25 mouse cellular contexts compared by ENCODE assay signal in the genomic region with DNA sequence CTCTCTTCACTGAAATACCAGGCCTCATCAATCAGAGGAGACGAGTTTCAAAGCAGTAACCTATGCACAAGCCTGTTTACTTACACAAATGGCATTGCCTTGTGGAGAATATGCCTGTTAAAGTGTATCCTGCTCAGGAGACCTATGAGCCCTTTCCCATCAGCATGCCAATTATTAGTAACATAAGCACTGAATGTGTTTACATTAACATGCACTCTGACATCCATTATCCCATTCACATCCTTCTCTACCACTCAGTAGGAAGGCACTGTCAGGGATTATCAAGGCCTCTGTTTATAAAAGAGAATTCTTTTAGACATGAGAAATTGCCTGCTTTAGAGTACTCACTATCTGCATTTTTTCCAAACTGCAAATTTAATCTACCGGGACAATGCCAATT.
DNase-seq lines count a peak whose midpoint lies in the region; ATAC-seq and TF ChIP-seq lines count a peak whose summit lies in the region.
"Had no signal": no experiment of that assay in that cellular context is flagged by ENCODE, and none has a peak within 500 bp of the region (broad histone marks: within the 10 kb centered on the region; RNA-seq: fewer than 3 reads in every experiment).

No protein-coding gene starts in this region.

- H3K4me2 ChIP-seq in lung, embryonic 14.5 days: no peak overlapping the region
- no peak overlapping the region for H3K4me2 ChIP-seq in midbrain, embryonic 15.5 days
- H3K4me2 ChIP-seq: embryonic facial prominence, embryonic 13.5 days; embryonic facial prominence, embryonic 15.5 days; forebrain, embryonic 13.5 days; forebrain, embryonic 15.5 days had no signal

- TF ChIP-seq POLR2A in lung, adult 2 months (IDR thresholded peaks at IDR 0.05; ENCODE audit: borderline replicate concordance, extremely low read depth, low read depth, low read length): no peak
- no peak for TF ChIP-seq POLR2A in brain, embryonic 14.5 days (IDR thresholded peaks at IDR 0.05; ENCODE audit: borderline replicate concordance, extremely low read depth, insufficient read depth, insufficient read length, poor library complexity, severe bottlenecking)

- H3K9me3 ChIP-seq in lung, embryonic 14.5 days (ENCODE audit: low read depth, low read length): no peaks in the 10 kb centered on the region
- H3K9me3 ChIP-seq in midbrain, embryonic 15.5 days: no peaks in the 10 kb centered on the region
- no peaks in the 10 kb centered on the region for H3K9me3 ChIP-seq in midbrain, embryonic 10.5 days (replicated peaks)
- H3K9me3 ChIP-seq: embryonic facial prominence, embryonic 13.5 days; embryonic facial prominence, embryonic 15.5 days; forebrain, embryonic 10.5 days; forebrain, embryonic 13.5 days; forebrain, embryonic 15.5 days had no signal

- H3K4me1 ChIP-seq in lung, embryonic 14.5 days (ENCODE audit: insufficient read depth): peaks cover 6% of the 10 kb centered on the region; the same call in 1 of the 2 replicates
- no peaks in the 10 kb centered on the region for H3K4me1 ChIP-seq in lung, adult 2 months (ENCODE audit: control insufficient read depth, insufficient read depth, low read length)
- no peaks in the 10 kb centered on the region for H3K4me1 ChIP-seq in midbrain, embryonic 15.5 days
- peaks cover 9% of the 10 kb centered on the region for H3K4me1 ChIP-seq in midbrain, embryonic 10.5 days
- H3K4me1 ChIP-seq: embryonic facial prominence, embryonic 13.5 days; embryonic facial prominence, embryonic 15.5 days; forebrain, embryonic 15.5 days had no signal

- H3K9ac ChIP-seq in lung, embryonic 14.5 days: no peak overlapping the region
- H3K9ac ChIP-seq in midbrain, embryonic 15.5 days: no peak overlapping the region
- H3K9ac ChIP-seq: embryonic facial prominence, embryonic 13.5 days; embryonic facial prominence, embryonic 15.5 days; forebrain, embryonic 13.5 days; forebrain, embryonic 15.5 days had no signal

- H3K36me3 ChIP-seq in lung, embryonic 14.5 days (ENCODE audit: insufficient read depth): no peaks in the 10 kb centered on the region
- H3K36me3 ChIP-seq in midbrain, embryonic 15.5 days (replicated peaks): no peaks in the 10 kb centered on the region
- no peaks in the 10 kb centered on the region for H3K36me3 ChIP-seq in midbrain, embryonic 10.5 days
- H3K36me3 ChIP-seq: embryonic facial prominence, embryonic 13.5 days; embryonic facial prominence, embryonic 15.5 days; forebrain, embryonic 10.5 days; forebrain, embryonic 15.5 days had no signal

- H3K27me3 ChIP-seq in lung, embryonic 14.5 days (ENCODE audit: insufficient read depth, low read length): no peaks in the 10 kb centered on the region
- H3K27me3 ChIP-seq in midbrain, embryonic 15.5 days (replicated peaks): no peaks in the 10 kb centered on the region
- H3K27me3 ChIP-seq in midbrain, embryonic 10.5 days (ENCODE audit: low read depth, poor library complexity, severe bottlenecking): no peaks in the 10 kb centered on the region
- H3K27me3 ChIP-seq: embryonic facial prominence, embryonic 13.5 days; embryonic facial prominence, embryonic 15.5 days; forebrain, embryonic 13.5 days; forebrain, embryonic 15.5 days; Patski had no signal

- no peak overlapping the region for H3K4me3 ChIP-seq in lung, embryonic 14.5 days (ENCODE audit: low read depth, low read length)
- no peak overlapping the region for H3K4me3 ChIP-seq in lung, adult 2 months (replicated peaks; ENCODE audit: extremely low read depth, low read depth, low read length)
- H3K4me3 ChIP-seq in midbrain, embryonic 15.5 days: no peak overlapping the region
- H3K4me3 ChIP-seq in midbrain, embryonic 10.5 days: no peak overlapping the region
- H3K4me3 ChIP-seq: embryonic facial prominence, embryonic 13.5 days; embryonic facial prominence, embryonic 15.5 days; erythroblast, embryonic 14.5 days; forebrain, embryonic 10.5 days; forebrain, embryonic 13.5 days; forebrain, embryonic 15.5 days had no signal

- no peak overlapping the region for H3K27ac ChIP-seq in lung, embryonic 14.5 days (ENCODE audit: low read depth)
- no peak overlapping the region for H3K27ac ChIP-seq in midbrain, embryonic 15.5 days
- no peak overlapping the region for H3K27ac ChIP-seq in midbrain, embryonic 10.5 days (replicated peaks)
- H3K27ac ChIP-seq: embryonic facial prominence, embryonic 13.5 days; embryonic facial prominence, embryonic 15.5 days; forebrain, embryonic 10.5 days; forebrain, embryonic 13.5 days; forebrain, embryonic 15.5 days had no signal

- no peak for TF ChIP-seq CTCF in lung, embryonic 14.5 days (IDR thresholded peaks at IDR 0.05; ENCODE audit: low read depth)
- TF ChIP-seq CTCF in lung, adult 2 months (IDR thresholded peaks at IDR 0.05; ENCODE audit: insufficient read depth, low read length): no peak
- no peak for TF ChIP-seq CTCF in brain, embryonic 14.5 days (IDR thresholded peaks at IDR 0.05; ENCODE audit: borderline replicate concordance, extremely low read depth, insufficient read depth, insufficient read length)

- DNase-seq in embryo, embryonic 10.5 days (ENCODE audit: low spot score): peak; percentile 22
- DNase-seq in embryo, embryonic 9.5 days (ENCODE audit: extremely low spot score): no peak
- peak; percentile 53 for DNase-seq in lung, embryonic 14.5 days
- no peak for DNase-seq in lung, adult 2 months
- DNase-seq in midbrain, embryonic 10.5 days (ENCODE audit: low spot score): no peak
- DNase-seq in brain, embryonic 14.5 days (ENCODE audit: low read depth): peak; percentile 53
- DNase-seq in Muller cell, postnatal 12 days (ENCODE audit: inconsistent ontology term): no peak
- DNase-seq: adrenal gland, adult 8-10 months; adrenal gland, postnatal 14 days; adrenal gland, postnatal 36 days; cerebellum, adult 11 months; cerebellum, adult 18-20 months; cerebellum, adult 8-10 months; cerebellum, adult 9-11 months; cerebellum, postnatal 14 days; cerebellum, postnatal 36 days had no signal

- WGBS in lung, embryonic 14.5 days: 18% methylated on average over 2 of the region's 2 CpGs
- WGBS in lung, adult 2 months: 37% methylated on average over 2 of the region's 2 CpGs
- 55% methylated on average over 2 of the region's 2 CpGs for WGBS in midbrain, embryonic 15.5 days
- WGBS in midbrain, embryonic 10.5 days: 83% methylated on average over 2 of the region's 2 CpGs

- peak; percentile 75; the same call in 1 of the 2 replicates for ATAC-seq in lung, embryonic 14.5 days (ENCODE audit: insufficient read depth)
- 0 out of 2 replicates have a peak, but pooled peaks have one; percentile 39 for ATAC-seq in midbrain, embryonic 15.5 days (replicated peaks)
- ATAC-seq: activated CD4-positive, CD25-positive, alpha-beta regulatory T cell, adult 4 months; forebrain, embryonic 13.5 days; forebrain, embryonic 15.5 days; Patski had no signal

Comparison
In these comparisons a context has a peak if more than half of its experiments do, and no peak if none do; other contexts are left out.
1. DNase-seq: peak in embryo, embryonic 10.5 days (single experiment), lung, embryonic 14.5 days (single experiment) and brain, embryonic 14.5 days (single experiment); none in embryo, embryonic 9.5 days (single experiment), lung, adult 2 months (single experiment), midbrain, embryonic 10.5 days (single experiment) and Muller cell, postnatal 12 days (single experiment).